Mouse (Mus musculus): ENCODE measurements at regions not wholly inside any gene's neighbourhood (a gene's known extent, or its start where the extent isn't known, plus 50 kb on each side); places are given as distances from the start of the nearest gene placed in this dataset.

GRCm38 (mm10) chr9:102442198-102442842, 63.2 kb upstream of the Ky start:
- TF ChIP-seq POLR2A (IDR thresholded peaks at IDR 0.05; ENCODE audit: insufficient read depth, low read depth, low read length) (no peak), CTCF (IDR thresholded peaks at IDR 0.05) (no peak)

Data from heart, adult 2 months (tissue).